Mouse (Mus musculus) thymus, postnatal 4 days (tissue): ENCODE measurements around the gene Siah3.

ENCODE experiments used
- DNase-seq: peaks from one replicate; pipeline ENCODE4 v3.0.0; 2021

Siah3 gene

GRCm38 (mm10) chr14:75525376-75526145, 69.8 kb downstream of the Siah3 start:
- DNase-seq = peak; percentile 18

GRCm38 (mm10) chr14:75527464-75528190, 71.8 kb downstream of the Siah3 start:
- no peak for DNase-seq

GRCm38 (mm10) chr14:75530815-75531353, 75.1 kb downstream of the Siah3 start:
- DNase-seq = no peak

GRCm38 (mm10) chr14:75539205-75539604, 83.4 kb downstream of the Siah3 start:
- no peak for DNase-seq

- DNase-seq = no peak
Measured at GRCm38 (mm10) chr14:75540216-75540995, 84.6 kb downstream of the Siah3 start.

GRCm38 (mm10) chr14:75540996-75541350, 85.2 kb downstream of the Siah3 start:
- DNase-seq = no peak

GRCm38 (mm10) chr14:75541731-75542130, 85.9 kb downstream of the Siah3 start:
- no peak for DNase-seq

- no peak for DNase-seq
Measured at GRCm38 (mm10) chr14:75561577-75562331, 106.0 kb downstream of the Siah3 start.

- no peak for DNase-seq
Measured at GRCm38 (mm10) chr14:75565534-75566140, 109.9 kb downstream of the Siah3 start.

- DNase-seq = no peak
Measured at GRCm38 (mm10) chr14:75566303-75566702, 110.5 kb downstream of the Siah3 start.

GRCm38 (mm10) chr14:75579010-75579409, 123.2 kb downstream of the Siah3 start:
- DNase-seq = no peak
